ENCODE assay signal across 26 mouse cellular contexts in genomic region chr2:115733017-115733692, GRCm38 (mm10).
DNase-seq lines count a peak whose midpoint lies in the region; ATAC-seq and TF ChIP-seq lines count a peak whose summit lies in the region.
"Had no signal": no experiment of that assay in that cellular context is flagged by ENCODE, and none has a peak within 500 bp of the region (broad histone marks: within the 10 kb centered on the region; RNA-seq: fewer than 3 reads in every experiment).

No protein-coding gene starts in this region.

- H3K9ac ChIP-seq in kidney, embryonic 16.5 days (replicated peaks; ENCODE audit: low read length): no peak overlapping the region
- H3K9ac ChIP-seq in limb, embryonic 12.5 days (replicated peaks): no peak overlapping the region
- H3K9ac ChIP-seq in liver, embryonic 11.5 days (ENCODE audit: low read depth, low read length): no peak overlapping the region
- H3K9ac ChIP-seq: forebrain, embryonic 13.5 days; heart, embryonic 15.5 days; hindbrain, embryonic 12.5 days; intestine, embryonic 15.5 days; limb, embryonic 15.5 days; liver, embryonic 14.5 days had no signal

- H3K4me1 ChIP-seq in kidney, embryonic 16.5 days (ENCODE audit: insufficient read depth, low read length): peaks cover 13% of the 10 kb centered on the region
- H3K4me1 ChIP-seq in limb, embryonic 12.5 days (replicated peaks): peaks cover 26% of the 10 kb centered on the region
- H3K4me1 ChIP-seq in liver, embryonic 11.5 days (replicated peaks; ENCODE audit: control insufficient read depth, insufficient read depth, low read length): no peaks in the 10 kb centered on the region
- H3K4me1 ChIP-seq: intestine, embryonic 15.5 days; limb, embryonic 15.5 days had no signal

- H3K9me3 ChIP-seq in kidney, embryonic 16.5 days (ENCODE audit: low read length): no peaks in the 10 kb centered on the region
- H3K9me3 ChIP-seq in limb, embryonic 12.5 days: no peaks in the 10 kb centered on the region
- H3K9me3 ChIP-seq in liver, embryonic 11.5 days (ENCODE audit: control insufficient read depth, low read length): no peaks in the 10 kb centered on the region
- H3K9me3 ChIP-seq: forebrain, embryonic 13.5 days; heart, embryonic 10.5 days; heart, embryonic 15.5 days; hindbrain, embryonic 12.5 days; intestine, embryonic 15.5 days; limb, embryonic 15.5 days had no signal

- peak; percentile 18 to 70 for DNase-seq in adrenal gland, adult (ENCODE audit: inconsistent age in 2 of 2, low spot score in 1 of 2)
- DNase-seq in adrenal gland, adult 18-20 months (ENCODE audit: low spot score in 2 of 2): no peak
- peak; percentile 42 for DNase-seq in kidney, adult 11 months
- peak; percentile 77 for DNase-seq in kidney, adult 9 months
- no peak for DNase-seq in layer of hippocampus, adult 2 months (ENCODE audit: low spot score in 2 of 2)
- no peak for DNase-seq in liver, embryonic 11.5 days (ENCODE audit: low spot score)
- DNase-seq: cerebellum, adult 18-20 months; cerebellum, postnatal 10 days; gastrocnemius, postnatal 25 days; heart, adult 11 months; layer of hippocampus, adult 9-11 months; lung, adult 2 months; lung, postnatal 10 days; midbrain, embryonic 14.5 days; thymus, postnatal 4 days had no signal

- H3K27ac ChIP-seq in kidney, embryonic 16.5 days (ENCODE audit: low read length): no peak overlapping the region
- no peak overlapping the region for H3K27ac ChIP-seq in limb, embryonic 12.5 days
- H3K27ac ChIP-seq in layer of hippocampus, adult 2 months: no peak overlapping the region
- no peak overlapping the region for H3K27ac ChIP-seq in liver, embryonic 11.5 days (ENCODE audit: low read depth, low read length)
- H3K27ac ChIP-seq: forebrain, embryonic 13.5 days; heart, embryonic 10.5 days; heart, embryonic 15.5 days; hindbrain, embryonic 12.5 days; hindbrain, postnatal 0 days; intestine, embryonic 15.5 days; limb, embryonic 15.5 days; liver, embryonic 14.5 days had no signal

- H3K4me3 ChIP-seq in kidney, embryonic 16.5 days (ENCODE audit: low read length): no peak overlapping the region
- no peak overlapping the region for H3K4me3 ChIP-seq in limb, embryonic 12.5 days (replicated peaks)
- H3K4me3 ChIP-seq in layer of hippocampus, adult 2 months: no peak overlapping the region
- no peak overlapping the region for H3K4me3 ChIP-seq in liver, embryonic 11.5 days (ENCODE audit: low read depth, low read length)
- H3K4me3 ChIP-seq: forebrain, embryonic 13.5 days; heart, embryonic 10.5 days; heart, embryonic 15.5 days; hindbrain, embryonic 12.5 days; intestine, embryonic 15.5 days; limb, embryonic 15.5 days had no signal

- H3K36me3 ChIP-seq in kidney, embryonic 16.5 days (ENCODE audit: insufficient read depth, low read length): 0 out of 2 replicates have a peak, but pooled peaks cover 4% of the 10 kb centered on the region
- H3K36me3 ChIP-seq in limb, embryonic 12.5 days: no peaks in the 10 kb centered on the region
- H3K36me3 ChIP-seq in liver, embryonic 11.5 days (ENCODE audit: control insufficient read depth, insufficient read depth, low read length): no peaks in the 10 kb centered on the region
- H3K36me3 ChIP-seq: hindbrain, embryonic 12.5 days; intestine, embryonic 15.5 days had no signal

- 56% methylated on average over 8 of the region's 8 CpGs for WGBS in kidney, embryonic 16.5 days
- WGBS in limb, embryonic 12.5 days: 39% methylated on average over 8 of the region's 8 CpGs
- 88% methylated on average over 8 of the region's 8 CpGs for WGBS in liver, embryonic 11.5 days

- H3K27me3 ChIP-seq in kidney, embryonic 16.5 days (ENCODE audit: insufficient read depth, low read length): no peaks in the 10 kb centered on the region
- H3K27me3 ChIP-seq in limb, embryonic 12.5 days: peaks cover 11% of the 10 kb centered on the region; the same call in 1 of the 2 replicates
- no peaks in the 10 kb centered on the region for H3K27me3 ChIP-seq in liver, embryonic 11.5 days (replicated peaks; ENCODE audit: control insufficient read depth, insufficient read depth, low read length)
- H3K27me3 ChIP-seq: CH12.LX; forebrain, embryonic 13.5 days; heart, embryonic 15.5 days; hindbrain, embryonic 12.5 days; intestine, embryonic 15.5 days; limb, embryonic 15.5 days had no signal

- no peak for ATAC-seq in kidney, embryonic 16.5 days (ENCODE audit: low FRiP score, low TSS enrichment)
- ATAC-seq in limb, embryonic 12.5 days (ENCODE audit: insufficient number of reproducible peaks, insufficient read depth, low FRiP score, low TSS enrichment, low read depth): peak; percentile 57; the same call in 1 of the 2 replicates
- ATAC-seq in liver, embryonic 11.5 days (replicated peaks; ENCODE audit: low FRiP score): no peak
- ATAC-seq: forebrain, embryonic 13.5 days; hindbrain, postnatal 0 days; intestine, embryonic 15.5 days had no signal

- TF ChIP-seq CTCF in layer of hippocampus, adult 2 months (conservative IDR thresholded peaks at IDR 0.05): no peak

- H3K4me2 ChIP-seq in kidney, embryonic 16.5 days (replicated peaks; ENCODE audit: low read depth, low read length): no peak overlapping the region
- no peak overlapping the region for H3K4me2 ChIP-seq in limb, embryonic 12.5 days
- H3K4me2 ChIP-seq in liver, embryonic 11.5 days: no peak overlapping the region
- H3K4me2 ChIP-seq: forebrain, embryonic 13.5 days; heart, embryonic 15.5 days; hindbrain, embryonic 12.5 days; intestine, embryonic 15.5 days; limb, embryonic 15.5 days had no signal

Comparison
In these comparisons a context has a peak if more than half of its experiments do, and no peak if none do; other contexts are left out.
1. DNase-seq: peak in adrenal gland, adult (2 of 2), kidney, adult 11 months (single experiment) and kidney, adult 9 months (single experiment); none in adrenal gland, adult 18-20 months (0 of 2), layer of hippocampus, adult 2 months (0 of 2) and liver, embryonic 11.5 days (single experiment).